Mouse (Mus musculus) CH12.LX (cell line): ENCODE data around the gene Med17. TPM values are rescaled to one million over a fixed set of nuclear protein-coding genes. Genes with fewer than 3 reads are reported as not detected.

Source experiments
- DNase-seq: peaks from one replicate; pipeline ENCODE4 v3.0.0-alpha.2; 2013; ENCODE audit errors: extremely low read depth
- H3K27ac ChIP-seq: 2 replicates; pipeline ENCODE4 v1.5.1; 2012; ENCODE audit warnings: low read depth, mild to moderate bottlenecking, control low read depth, moderate library complexity; ENCODE audit not compliant: insufficient read depth
- H3K27me3 ChIP-seq: replicated peaks from 2 replicates; pipeline ENCODE3; 2012; ENCODE audit warnings: inconsistent platforms
- H3K36me3 ChIP-seq, 2 experiments: replicated peaks in 1 of 2; 2 replicates each; pipeline versions ENCODE3 to v1.6.1; 2012; ENCODE audit warnings: inconsistent platforms in 1 of 2, low read length in 1 of 2, mild to moderate bottlenecking in 1 of 2, mixed read lengths in 1 of 2, moderate library complexity in 1 of 2; ENCODE audit not compliant: control insufficient read depth in 1 of 2, insufficient read depth in 1 of 2
- H3K4me1 ChIP-seq, 2 experiments: 2 replicates each; pipeline ENCODE4 v1.6.1; 2012; ENCODE audit warnings: inconsistent platforms in 1 of 2, moderate library complexity in 1 of 2; ENCODE audit not compliant: insufficient read depth in 2 of 2, control insufficient read depth in 1 of 2
- H3K4me2 ChIP-seq: 2 replicates; pipeline ENCODE4 v1.6.1; 2012; ENCODE audit warnings: low read depth, mild to moderate bottlenecking, control low read depth; ENCODE audit not compliant: poor library complexity, insufficient read depth, severe bottlenecking
- H3K4me3 ChIP-seq, 3 experiments: fragments of 150-350 bp in 1 of 3; sonication (generic) in 1 of 3; replicated peaks in 1 of 3; 2 replicates each; pipeline versions ENCODE3 to v1.5.1; 2011 to 2012; ENCODE audit warnings: low read depth in 2 of 3, low read length in 2 of 3, mild to moderate bottlenecking in 2 of 3, moderate library complexity in 2 of 3, control low read depth in 1 of 3, improper control_type of control experiment in 1 of 3, inconsistent platforms in 1 of 3, mixed read lengths in 1 of 3; ENCODE audit not compliant: poor library complexity in 1 of 3
- H3K79me2 ChIP-seq: replicated peaks from 2 replicates; pipeline ENCODE4 v1.6.1; 2012; ENCODE audit warnings: mild to moderate bottlenecking, moderate library complexity; ENCODE audit not compliant: control insufficient read depth, poor library complexity, insufficient read depth, severe bottlenecking; ENCODE audit errors: extremely low read depth
- H3K9ac ChIP-seq: 2 replicates; pipeline ENCODE4 v1.6.1; 2012; ENCODE audit warnings: low read depth, mild to moderate bottlenecking, control low read depth, moderate library complexity; ENCODE audit not compliant: insufficient read depth
- H3K9me3 ChIP-seq: replicated peaks from 2 replicates; pipeline ENCODE3; 2012; ENCODE audit warnings: low read length, inconsistent platforms, mixed read lengths
- BHLHE40 ChIP-seq: IDR thresholded peaks from 2 replicates; pipeline ENCODE4 v1.6.1; 2011; ENCODE audit warnings: mild to moderate bottlenecking, low read depth, low read length, improper control_type of control experiment
- EP300 ChIP-seq: IDR thresholded peaks from 2 replicates; pipeline ENCODE4 v1.6.1; 2011; ENCODE audit warnings: low read length, improper control_type of control experiment
- ETS1 ChIP-seq: conservative IDR thresholded peaks from 2 replicates; pipeline ENCODE4 v1.6.1; 2012; ENCODE audit warnings: low read depth, mild to moderate bottlenecking, inconsistent platforms, low read length, improper control_type of control experiment, moderate library complexity
- JUND ChIP-seq: conservative IDR thresholded peaks from 2 replicates; pipeline ENCODE4 v1.6.1; 2011; ENCODE audit warnings: low read depth, low read length, improper control_type of control experiment
- KAT2A ChIP-seq: IDR thresholded peaks from 2 replicates; pipeline ENCODE4 v1.6.1; 2012; ENCODE audit warnings: low read length, improper control_type of control experiment, inconsistent platforms; ENCODE audit not compliant: insufficient replicate concordance
- MAFK ChIP-seq: IDR thresholded peaks from 2 replicates; pipeline ENCODE4 v1.6.1; 2011; ENCODE audit warnings: low read length, improper control_type of control experiment; ENCODE audit not compliant: insufficient replicate concordance
- MAX ChIP-seq: IDR thresholded peaks from 2 replicates; pipeline ENCODE4 v1.6.1; 2011; ENCODE audit warnings: low read length, improper control_type of control experiment
- MEF2A ChIP-seq: IDR thresholded peaks from 2 replicates; pipeline ENCODE4 v1.6.1; 2014; ENCODE audit warnings: low read depth, mild to moderate bottlenecking, inconsistent platforms, low read length, improper control_type of control experiment, borderline replicate concordance
- MXI1 ChIP-seq: IDR thresholded peaks from 2 replicates; pipeline ENCODE4 v1.6.1; 2011; ENCODE audit warnings: mild to moderate bottlenecking, low read depth, low read length, improper control_type of control experiment
- NELFE ChIP-seq: IDR thresholded peaks from 2 replicates; pipeline ENCODE4 v1.6.1; 2011; ENCODE audit warnings: low read depth, low read length, improper control_type of control experiment
- PAX5 ChIP-seq: IDR thresholded peaks from 2 replicates; pipeline ENCODE4 v1.6.1; 2012; ENCODE audit warnings: low read length, inconsistent platforms, mixed read lengths
- POLR2AphosphoS2 ChIP-seq: IDR thresholded peaks from 2 replicates; pipeline ENCODE4 v1.6.1; 2011; ENCODE audit warnings: low read depth, low read length, improper control_type of control experiment
- SIN3A ChIP-seq: IDR thresholded peaks from 2 replicates; pipeline ENCODE4 v1.6.1; 2012; ENCODE audit warnings: low read length, improper control_type of control experiment, inconsistent platforms
- SMC3 ChIP-seq: IDR thresholded peaks from 2 replicates; pipeline ENCODE4 v1.6.1; 2011; ENCODE audit warnings: low read depth, low read length, improper control_type of control experiment
- TBP ChIP-seq: conservative IDR thresholded peaks from 2 replicates; pipeline ENCODE4 v1.6.1; 2011; ENCODE audit warnings: low read depth, low read length, improper control_type of control experiment
- USF2 ChIP-seq: conservative IDR thresholded peaks from 2 replicates; pipeline ENCODE4 v1.6.1; 2011; ENCODE audit warnings: low read depth, low read length, improper control_type of control experiment
- ZC3H11A ChIP-seq: IDR thresholded peaks from 2 replicates; pipeline ENCODE4 v1.6.1; 2012; ENCODE audit warnings: low read depth, mild to moderate bottlenecking, inconsistent platforms, low read length, improper control_type of control experiment
- ZKSCAN1 ChIP-seq: IDR thresholded peaks from 2 replicates; pipeline ENCODE4 v1.6.1; 2012; ENCODE audit warnings: low read depth, inconsistent platforms, low read length, improper control_type of control experiment, borderline replicate concordance
- ZMIZ1 ChIP-seq: IDR thresholded peaks from 2 replicates; pipeline ENCODE4 v1.6.1; 2012; ENCODE audit warnings: low read depth, mild to moderate bottlenecking, inconsistent platforms, low read length, improper control_type of control experiment
- ZNF384 ChIP-seq: IDR thresholded peaks from 2 replicates; pipeline ENCODE4 v1.6.1; 2012; ENCODE audit warnings: low read depth, low read length, improper control_type of control experiment, inconsistent platforms
- dilution Hi-C: fragments of 300-500 bp; cut with MboI; formaldehyde crosslinking; loops from 2 replicates; pipeline ENCODE4 v1.14.3; 2020; ENCODE audit warnings: low sequenced_read_pairs; ENCODE audit not compliant: extremely low pct_unique_long_range_greater_than_20kb, extremely low pct_ligation_motif_present
- in situ Hi-C: fragments of 300-500 bp; cut with MboI; formaldehyde crosslinking; loops from 3 replicates; pipeline ENCODE4 v1.14.3; 2019; ENCODE audit warnings: low sequenced_read_pairs, low pct_ligation_motif_present, low pct_unique_long_range_greater_than_20kb, mixed read lengths
- polyA plus RNA-seq: library from polyadenylated mRNA; unstranded; fragments of >175 nt; gene quantifications from 2 replicates; pipeline ENCODE4 v1.2.1, GENCODE M21; 2012; ENCODE audit warnings: low read depth; ENCODE audit not compliant: insufficient read length
- total RNA-seq, 2 experiments: library from RNA; depleted of rRNA; stranded (reverse); fragments of 300-350 nt in 1 of 2; fragments of >200 nt in 1 of 2; gene quantifications; 2 replicates each; pipeline ENCODE4 v1.2.3; 2012 to 2014

The Med17 gene
- total and polyA plus RNA-seq, 3 experiments, result 39.7 to 59.8 (median 57.0) TPM

DNA sequence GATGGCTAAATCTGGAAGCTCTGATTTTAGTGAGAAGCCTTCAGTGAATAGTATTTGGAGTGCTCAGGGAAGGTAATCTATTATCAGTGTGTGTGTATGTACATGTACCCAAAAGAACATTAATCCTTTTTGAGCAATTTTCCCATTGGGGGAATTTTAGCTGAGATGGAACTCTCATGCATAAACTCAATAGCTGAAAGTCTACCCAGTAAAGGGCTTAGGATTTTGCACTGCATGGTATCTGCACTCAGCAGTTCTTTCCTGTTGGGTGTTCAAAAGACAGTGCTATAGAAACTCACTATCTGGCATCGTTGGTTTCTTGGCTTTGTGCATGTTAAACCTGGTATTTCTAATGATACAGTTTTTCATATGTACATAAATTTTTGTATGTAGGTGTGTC lies 34.9 kb upstream of the Med17 start:
- H3K79me2 ChIP-seq, result peaks cover 28% of the 10 kb centered on the region
- TF ChIP-seq JUND, result no peak
- TF ChIP-seq MAX, result no peak
- 0 out of 2 replicates have a peak, but pooled peaks have one; percentile 22 for TF ChIP-seq ZMIZ1
- TF ChIP-seq MXI1, result no peak
- TF ChIP-seq KAT2A, result no peak
- no peak overlapping the region for H3K4me3 ChIP-seq
- no peak overlapping the region for H3K4me2 ChIP-seq
- H3K27me3 ChIP-seq, result no peaks in the 10 kb centered on the region
- H3K9me3 ChIP-seq, result no peaks in the 10 kb centered on the region
- H3K9ac ChIP-seq, result no peak overlapping the region
- no peak overlapping the region for H3K27ac ChIP-seq
- no peak for DNase-seq
- in situ Hi-C loops, result no loop called here
- dilution Hi-C loops, result no loop called here
- H3K36me3 ChIP-seq, result peaks cover 62 to 77% of the 10 kb centered on the region in 2 experiments
- H3K4me1 ChIP-seq, result peaks cover 0 to 25% of the 10 kb centered on the region in 2 experiments; a peak in 1 of 4 replicates

DNA sequence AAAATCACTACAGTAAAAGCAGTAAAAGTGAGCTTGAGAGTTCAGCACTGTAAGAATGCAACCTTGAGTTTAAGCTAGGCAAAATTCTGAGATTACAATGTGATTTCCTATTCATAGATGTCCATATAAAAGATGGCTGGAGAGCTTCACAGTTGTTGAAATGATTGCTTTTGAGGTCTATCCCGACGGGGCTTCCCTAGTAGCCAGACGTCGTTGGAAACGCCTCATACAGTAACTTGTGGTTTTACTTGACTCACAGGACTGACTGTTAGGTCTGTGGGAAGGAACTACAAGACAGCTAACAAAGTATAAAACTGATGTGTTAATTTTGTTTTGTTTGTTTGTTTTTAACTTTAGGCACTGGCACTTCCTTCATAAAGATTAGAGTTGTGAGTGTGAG lies 33.9 kb upstream of the Med17 start:
- Histone ChIP-seq H3K36me3 (peaks cover 70 to 84% of the 10 kb centered on the region in 2 experiments), H3K9me3 (no peaks in the 10 kb centered on the region), H3K9ac (no peak overlapping the region), H3K4me2 (no peak overlapping the region), H3K4me1 (peaks cover 0 to 29% of the 10 kb centered on the region in 2 experiments; a peak in 2 of 4 replicates), H3K27me3 (no peaks in the 10 kb centered on the region), H3K79me2 (peaks cover 36% of the 10 kb centered on the region), H3K27ac (no peak overlapping the region), H3K4me3 (no peak overlapping the region)
- no peak for DNase-seq
- in situ Hi-C loops, result no loop called here
- TF ChIP-seq ZNF384, result no peak
- no peak for TF ChIP-seq BHLHE40
- TF ChIP-seq USF2, result no peak
- TF ChIP-seq NELFE, result no peak
- no peak for TF ChIP-seq ZKSCAN1
- no peak for TF ChIP-seq MEF2A
- no peak for TF ChIP-seq PAX5
- TF ChIP-seq, all 38 proteins: peak for 0
- dilution Hi-C loops, result no loop called here

DNA sequence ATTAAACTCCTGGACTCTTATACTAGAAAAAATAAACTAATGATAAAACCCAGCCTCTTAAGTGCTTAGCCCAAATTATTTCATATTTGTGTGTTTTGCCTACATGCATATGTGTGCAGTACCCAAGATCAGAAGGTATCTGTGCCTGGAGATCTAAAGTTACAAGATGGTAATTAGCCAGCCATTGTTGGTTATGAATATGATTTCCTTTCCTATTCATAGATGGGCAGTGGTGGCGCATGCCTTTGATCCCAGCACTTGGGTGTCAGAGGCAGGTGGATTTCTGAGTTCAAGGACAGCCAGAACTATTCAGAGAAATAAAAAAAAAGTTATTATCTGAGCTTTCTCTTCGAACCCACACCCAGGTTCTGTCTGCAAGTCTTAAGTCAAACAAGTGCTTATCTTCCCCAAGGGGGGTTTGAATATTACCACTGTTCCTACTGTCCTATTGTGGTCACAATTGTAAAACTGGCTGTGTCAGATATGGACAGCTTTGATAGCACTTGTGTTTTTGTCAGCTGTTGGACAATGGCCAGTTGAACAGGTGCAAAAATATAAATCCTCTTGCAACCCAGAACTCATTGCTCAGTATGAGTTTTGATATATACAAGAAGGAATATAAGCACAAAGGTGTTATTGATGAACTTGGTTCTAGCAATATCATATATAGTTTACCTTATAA lies 32.5 kb upstream of the Med17 start:
- no peak for DNase-seq
- in situ Hi-C loops, result no loop called here
- Histone ChIP-seq H3K4me2 (no peak overlapping the region), H3K27me3 (no peaks in the 10 kb centered on the region), H3K36me3 (peaks cover 69 to 84% of the 10 kb centered on the region in 2 experiments), H3K9me3 (no peaks in the 10 kb centered on the region), H3K4me3 (no peak overlapping the region), H3K9ac (no peak overlapping the region), H3K27ac (no peak overlapping the region), H3K4me1 (peaks cover 0 to 29% of the 10 kb centered on the region in 2 experiments; a peak in 2 of 4 replicates), H3K79me2 (peaks cover 49% of the 10 kb centered on the region)
- dilution Hi-C loops, result no loop called here
- TF ChIP-seq ZKSCAN1 (no peak), TBP (no peak), MAFK (no peak), ETS1 (no peak), SIN3A (no peak), BHLHE40 (no peak), USF2 (no peak), ZMIZ1 (peak; percentile 39; the same call in 1 of the 2 replicates), ZC3H11A (no peak), KAT2A (no peak), EP300 (no peak), POLR2AphosphoS2 (0 out of 2 replicates have a peak, but pooled peaks have one; percentile 7), SMC3 (no peak)
